Mouse (Mus musculus) small intestine, adult 2 months (tissue): ENCODE data around the gene Polr2e. TPM values are rescaled to one million over a fixed set of nuclear protein-coding genes. Genes with fewer than 3 reads are reported as not detected.

Experiments used
- H3K27ac ChIP-seq: fragments of 200-500 bp; 2 replicates; pipeline ENCODE4 v1.5.1; 2012; ENCODE audit warnings: low read depth, low read length, control low read depth, inconsistent platforms; ENCODE audit not compliant: insufficient read depth
- H3K27me3 ChIP-seq: fragments of 200-500 bp; 2 replicates; pipeline ENCODE4 v1.6.1; 2012; ENCODE audit warnings: mild to moderate bottlenecking, moderate library complexity, low read length, inconsistent platforms; ENCODE audit not compliant: control insufficient read depth, insufficient read depth
- H3K36me3 ChIP-seq: fragments of 200-500 bp; 2 replicates; pipeline ENCODE4 v1.6.1; 2012; ENCODE audit warnings: mild to moderate bottlenecking, low read length, control low read depth, inconsistent platforms; ENCODE audit not compliant: control insufficient read depth, insufficient read depth
- H3K4me1 ChIP-seq: fragments of 200-500 bp; 2 replicates; pipeline ENCODE4 v1.6.1; 2012; ENCODE audit warnings: low read length, inconsistent platforms, mixed read lengths; ENCODE audit not compliant: control insufficient read depth, insufficient read depth, insufficient read length
- H3K4me3 ChIP-seq: fragments of 200-500 bp; 2 replicates; pipeline ENCODE4 v1.5.1; 2012; ENCODE audit warnings: low read depth, mild to moderate bottlenecking, control low read depth, inconsistent platforms, low read length, moderate library complexity
- CTCF ChIP-seq: fragments of 200-500 bp; IDR thresholded peaks from 2 replicates; pipeline ENCODE4 v1.5.1; 2012; ENCODE audit warnings: low read depth, mild to moderate bottlenecking, control low read depth, inconsistent platforms, low read length, moderate library complexity, mixed read lengths; ENCODE audit not compliant: insufficient replicate concordance, insufficient read length; ENCODE audit errors: extremely low read depth
- POLR2A ChIP-seq: fragments of 200-500 bp; IDR thresholded peaks from 2 replicates; pipeline ENCODE4 v1.6.1; 2012; ENCODE audit warnings: low read depth, mild to moderate bottlenecking, control low read depth, inconsistent platforms, low read length, moderate library complexity
- WGBS: fragments of 180-500 bp; shearing (Covaris S2); methylation state at CpG from one replicate; pipeline ENCODE4 v1.1.7; 2018; 5-methylcytosine and 5-hydroxymethylcytosine counted together
- polyA plus RNA-seq: library from polyadenylated mRNA; depleted of rRNA; stranded (reverse); fragments of >200 nt; gene quantifications from 2 replicates; pipeline ENCODE4 v1.2.3, GENCODE M21; 2012

Gene Polr2e
- polyA plus RNA-seq, 1 experiment, result 186 TPM

DNA sequence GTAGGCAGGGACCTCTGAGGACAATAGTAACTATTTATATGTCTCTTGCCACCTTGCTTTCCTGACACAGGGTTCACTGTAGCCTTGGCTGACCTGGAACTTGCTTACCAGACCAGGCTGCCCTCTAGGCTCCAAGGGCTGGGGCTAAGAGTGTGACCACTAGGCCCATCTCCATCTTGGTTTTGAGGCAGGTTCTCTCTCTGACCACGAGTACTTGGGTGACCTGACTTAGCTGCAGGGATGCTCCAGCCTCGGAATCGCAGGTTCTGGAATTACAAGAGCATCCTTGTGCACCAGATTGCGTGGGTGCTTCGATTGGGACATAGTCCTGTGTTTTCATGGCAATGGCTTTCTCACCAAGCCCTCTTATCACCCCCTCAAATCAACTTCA is 12.8 kb upstream of the Polr2e start:
- Histone ChIP-seq H3K27ac (peak overlapping the region; percentile 98), H3K36me3 (peaks cover 16% of the 10 kb centered on the region), H3K4me3 (no peak overlapping the region), H3K27me3 (no peaks in the 10 kb centered on the region), H3K4me1 (peaks cover 24% of the 10 kb centered on the region)
- TF ChIP-seq POLR2A (no peak), CTCF (no peak)
- 87% methylated on average over 5 of the region's 5 CpGs for WGBS

DNA sequence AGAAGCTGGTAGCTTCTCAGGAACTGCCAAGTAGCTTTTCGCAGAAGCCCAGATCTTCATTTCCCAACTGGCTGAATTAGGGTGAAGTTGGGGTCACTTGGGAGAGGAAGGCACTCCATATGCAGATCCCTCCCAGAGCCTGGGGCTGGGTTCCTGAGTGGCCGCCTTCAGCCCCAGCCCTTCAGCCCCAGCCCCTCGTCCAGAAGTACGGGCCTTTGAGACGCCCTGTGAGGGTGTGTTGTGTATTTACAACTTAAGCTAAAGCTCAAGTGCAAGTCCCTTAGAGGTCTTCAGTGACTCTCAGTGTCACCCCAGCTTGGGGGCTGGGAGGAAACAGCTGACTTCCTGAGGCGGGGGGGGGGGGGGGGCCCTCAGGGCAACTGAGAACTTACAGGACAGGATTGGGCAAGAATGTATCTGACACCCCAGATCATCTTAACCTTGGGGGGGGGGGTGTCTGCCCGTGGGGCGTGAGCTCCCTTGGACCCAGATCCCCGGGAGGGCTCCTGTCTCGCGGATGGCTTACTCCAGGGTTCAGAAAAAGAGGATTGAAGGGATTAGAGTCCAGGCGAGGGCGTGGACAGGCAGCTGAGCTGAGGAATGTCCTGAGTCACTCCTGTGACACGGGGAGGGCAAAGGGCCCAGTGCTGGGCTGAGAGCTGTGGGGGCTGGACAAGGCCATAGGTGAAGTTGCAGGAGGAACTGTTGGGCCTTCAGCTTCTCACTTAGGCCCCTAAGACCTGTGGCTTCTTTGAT is 12.2 kb upstream of the Polr2e start:
- 36% methylated on average over 14 of the region's 14 CpGs for WGBS
- Histone ChIP-seq H3K4me1 (peaks cover 19% of the 10 kb centered on the region), H3K36me3 (peaks cover 10% of the 10 kb centered on the region), H3K4me3 (no peak overlapping the region), H3K27ac (peak overlapping the region; percentile 98), H3K27me3 (no peaks in the 10 kb centered on the region)
- TF ChIP-seq CTCF (no peak), POLR2A (no peak; the same call in 1 of the 2 replicates)

DNA sequence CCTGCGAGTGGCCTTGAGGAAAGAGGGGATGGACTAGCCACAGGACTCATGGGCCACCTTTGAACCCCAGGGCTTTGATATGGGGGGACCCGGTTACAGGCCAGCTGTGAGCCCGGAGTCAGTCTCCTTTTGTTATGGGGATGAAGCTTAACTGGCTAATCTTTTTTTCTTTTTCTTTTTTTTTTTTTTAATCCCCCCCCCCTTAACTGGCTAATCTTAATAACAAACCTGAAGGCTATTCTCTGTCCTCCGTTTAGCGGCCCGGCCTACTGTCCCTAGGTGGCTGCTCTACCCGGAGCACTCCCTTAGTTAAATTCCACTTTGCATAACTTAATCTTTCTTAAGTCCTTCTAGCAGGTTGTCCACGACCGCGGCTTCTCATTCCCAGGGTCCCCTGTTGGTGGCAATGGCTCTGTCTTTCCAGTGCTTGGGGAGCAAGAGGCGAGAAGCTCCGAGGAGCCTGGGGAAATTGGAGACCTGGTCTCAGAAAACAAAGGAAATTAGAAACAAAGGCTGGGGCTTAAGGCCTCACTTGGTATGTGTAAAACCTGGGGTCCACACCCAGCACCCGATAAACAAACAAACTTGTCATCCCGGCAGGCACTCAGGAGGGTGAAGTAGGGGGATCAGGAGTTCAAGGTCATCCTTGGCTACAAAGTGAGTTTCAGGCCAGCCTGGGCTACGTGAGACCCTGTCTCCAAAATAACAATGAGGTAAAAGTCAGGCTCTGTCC is 11.5 kb upstream of the Polr2e start:
- no peaks in the 10 kb centered on the region for H3K27me3 ChIP-seq
- H3K4me3 ChIP-seq, result no peak overlapping the region
- WGBS, result 69% methylated on average over 15 of the region's 15 CpGs
- peaks cover 6% of the 10 kb centered on the region for H3K36me3 ChIP-seq
- H3K4me1 ChIP-seq, result peaks cover 19% of the 10 kb centered on the region
- peak overlapping the region; percentile 98 for H3K27ac ChIP-seq
- no peak for TF ChIP-seq POLR2A
- TF ChIP-seq CTCF, result no peak

DNA sequence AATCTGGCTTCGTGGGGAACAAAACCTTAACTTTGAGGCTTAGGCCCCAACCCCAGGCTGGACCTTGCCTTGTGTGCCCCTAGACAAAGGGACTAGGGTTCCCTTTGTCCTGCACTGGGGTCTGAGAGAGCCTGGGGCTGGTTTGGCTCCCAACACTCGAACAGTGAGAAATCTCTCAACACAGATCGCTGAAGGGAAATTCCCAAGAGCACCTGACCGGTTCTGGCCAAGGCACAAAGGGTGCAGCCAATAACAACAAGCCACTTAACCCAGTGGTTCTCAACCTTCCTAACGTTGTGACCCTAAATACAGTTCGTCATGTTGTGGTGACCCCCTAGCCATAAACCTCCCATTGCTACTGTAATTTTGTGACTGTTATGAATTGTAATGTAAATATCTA is 10.6 kb upstream of the Polr2e start:
- no peaks in the 10 kb centered on the region for H3K36me3 ChIP-seq
- H3K4me3 ChIP-seq, result no peak overlapping the region
- WGBS, result 68% methylated on average over 6 of the region's 6 CpGs
- peaks cover 19% of the 10 kb centered on the region for H3K4me1 ChIP-seq
- TF ChIP-seq POLR2A (no peak), CTCF (no peak)
- no peak overlapping the region for H3K27ac ChIP-seq
- H3K27me3 ChIP-seq, result no peaks in the 10 kb centered on the region

DNA sequence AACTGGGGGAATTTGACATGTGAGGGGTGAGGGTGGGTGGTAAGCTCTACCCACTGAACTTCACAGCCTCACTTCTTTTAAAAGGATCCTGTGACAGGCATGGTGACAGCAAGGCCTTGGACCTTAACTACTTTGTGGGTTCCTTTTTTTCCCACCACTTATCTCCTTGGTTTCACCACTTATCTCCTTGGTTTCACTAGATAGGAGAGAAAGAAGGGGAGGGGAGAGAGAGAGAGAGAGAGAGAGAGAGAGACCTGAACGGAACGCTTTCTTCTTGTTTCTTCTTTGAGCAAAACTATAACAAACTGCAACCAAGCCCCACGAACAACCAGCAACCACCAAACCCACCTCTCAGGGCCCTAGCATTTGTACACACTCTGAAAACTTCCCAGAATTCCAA is 9.2 kb upstream of the Polr2e start:
- Histone ChIP-seq H3K4me3 (no peak overlapping the region), H3K36me3 (no peaks in the 10 kb centered on the region), H3K27me3 (no peaks in the 10 kb centered on the region), H3K4me1 (peaks cover 19% of the 10 kb centered on the region), H3K27ac (no peak overlapping the region; the same call in 1 of the 2 replicates)
- TF ChIP-seq POLR2A (no peak), CTCF (no peak)
- WGBS, result 85% methylated on average over 3 of the region's 3 CpGs

DNA sequence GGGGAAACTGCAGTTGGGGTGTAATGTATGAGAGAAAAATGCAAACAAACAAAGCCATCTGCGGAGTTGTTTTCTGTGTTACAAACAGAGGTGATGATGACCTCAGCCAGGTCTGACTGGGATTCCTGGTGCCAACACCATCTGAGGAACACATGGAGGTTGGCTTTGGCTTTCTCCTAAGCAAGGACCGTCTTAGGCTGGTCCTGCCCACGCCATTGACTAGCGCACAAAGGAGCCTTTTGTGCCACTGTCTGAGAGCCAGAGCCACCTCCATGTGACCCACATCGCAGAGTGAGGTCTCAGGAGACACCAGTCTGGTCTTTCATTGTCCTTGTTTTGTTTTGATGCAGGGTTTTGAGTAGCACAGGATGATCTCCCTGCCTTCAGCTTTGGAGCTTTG is 8.8 kb upstream of the Polr2e start:
- Histone ChIP-seq H3K36me3 (no peaks in the 10 kb centered on the region), H3K4me1 (peaks cover 19% of the 10 kb centered on the region), H3K27ac (no peak overlapping the region; the same call in 1 of the 2 replicates), H3K4me3 (no peak overlapping the region), H3K27me3 (no peaks in the 10 kb centered on the region)
- TF ChIP-seq POLR2A (no peak), CTCF (no peak)
- WGBS, result 69% methylated on average over 5 of the region's 5 CpGs

DNA sequence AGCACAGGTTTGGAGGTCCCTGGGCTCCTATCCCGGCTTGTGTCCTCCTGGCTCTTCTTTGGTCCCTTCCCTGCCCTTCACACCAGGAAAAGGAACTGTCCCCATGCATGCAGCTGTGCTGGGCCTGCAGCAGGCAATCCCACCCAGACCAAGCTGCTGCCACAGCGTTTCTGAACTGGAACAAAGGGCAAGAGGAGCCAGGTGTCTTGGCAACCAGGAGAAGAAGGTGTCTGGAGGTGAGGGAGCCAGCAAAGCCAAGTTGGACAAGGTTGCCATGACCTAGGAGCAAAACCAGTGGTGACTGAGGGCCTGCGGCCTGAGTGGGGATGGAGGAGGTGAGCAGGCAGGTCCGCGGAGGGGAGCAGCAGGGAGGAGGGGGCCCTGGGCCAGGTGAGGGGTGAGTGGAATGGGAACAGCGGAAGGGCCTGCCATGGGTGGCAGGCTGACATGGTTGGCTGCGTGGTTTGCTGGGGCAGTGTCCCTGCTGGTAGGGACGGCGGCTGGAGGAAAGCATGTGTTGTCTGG is 7.5 kb upstream of the Polr2e start, which contains the start of gene Gpx4:
TSS of gene Gpx4 (plus strand) at position 126 of the 525 bp plus-strand sequence.
- Histone ChIP-seq H3K4me1 (peaks cover 11% of the 10 kb centered on the region), H3K36me3 (no peaks in the 10 kb centered on the region), H3K4me3 (no peak within 1 kb of the TSS), H3K27me3 (no peaks in the 10 kb centered on the region), H3K27ac (no peak within 1 kb of the TSS)
- 73% methylated on average over 9 of the region's 9 CpGs for WGBS
- TF ChIP-seq CTCF (no peak), POLR2A (no peak)
